Mouse (Mus musculus): ENCODE results near the gene Angptl4.
A peak's percentile ranks its signal among the peaks of the same experiment; 100 is the strongest.
"Not testable (repeated sequence)": the region's sequence is repeated elsewhere in the genome, so short reads cannot be mapped to it uniquely, and the experiment has no call there.

The Angptl4 gene

GRCm38 (mm10) chr17:33781124-33781977 is at the start of gene Angptl4:
TSS of gene Angptl4 (minus strand) at chr17:33781830.
- DNase-seq (ENCODE audit: low spot score in 2 of 2), result peak; percentile 62 to 65

- DNase-seq (ENCODE audit: low spot score in 2 of 2), result no peak
Observed at GRCm38 (mm10) chr17:33829561-33829960, 47.9 kb upstream of the Angptl4 start.

DNA sequence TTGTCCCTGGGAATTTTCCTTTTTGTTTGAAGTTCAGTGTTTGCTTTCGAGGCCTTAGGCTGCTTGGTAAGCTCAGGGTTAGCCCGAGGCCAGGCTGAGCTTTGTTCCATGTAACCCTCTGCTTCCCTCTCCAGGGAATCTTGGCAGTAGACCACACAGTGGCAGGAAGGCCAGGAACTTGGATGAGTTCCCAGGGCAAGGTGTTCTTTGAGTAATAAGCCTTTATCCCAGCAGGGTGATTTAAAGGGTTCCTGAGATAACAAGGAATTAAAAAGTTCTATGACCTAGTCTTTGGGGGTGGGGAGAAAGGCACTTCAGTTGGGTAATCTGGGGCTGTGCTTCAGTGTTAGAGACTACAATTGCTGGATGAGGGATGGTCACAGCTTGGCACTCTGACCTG is 47.3 kb upstream of the Angptl4 start:
- DNase-seq (ENCODE audit: low spot score in 2 of 2), result peak in 1 of 2 experiments; percentile 38

DNA sequence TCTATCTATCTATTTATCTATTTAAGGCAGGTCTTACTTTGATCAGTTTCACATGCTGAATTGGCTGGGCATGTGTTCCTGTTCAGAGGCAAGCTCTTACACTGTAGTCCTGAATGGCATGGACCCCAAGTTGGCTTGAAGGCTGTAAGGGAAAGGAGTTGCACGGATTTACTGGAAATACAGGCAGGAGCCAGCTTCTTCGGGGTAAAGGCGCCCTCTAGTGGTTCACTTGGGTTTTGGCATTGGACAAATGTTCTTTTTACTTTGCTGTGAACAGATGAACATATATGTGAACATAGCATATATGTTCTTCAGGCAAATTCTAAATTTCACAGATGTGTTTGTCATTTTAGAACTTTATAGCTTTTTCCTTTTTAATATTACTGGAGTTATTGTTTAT is 45.2 kb upstream of the Angptl4 start:
- peak; percentile 81 for DNase-seq (ENCODE audit: low spot score in 2 of 2)

- DNase-seq (ENCODE audit: low spot score in 2 of 2), result peak in 1 of 2 experiments; percentile 38
Observed at GRCm38 (mm10) chr17:33825462-33825861, 43.8 kb upstream of the Angptl4 start.

DNA sequence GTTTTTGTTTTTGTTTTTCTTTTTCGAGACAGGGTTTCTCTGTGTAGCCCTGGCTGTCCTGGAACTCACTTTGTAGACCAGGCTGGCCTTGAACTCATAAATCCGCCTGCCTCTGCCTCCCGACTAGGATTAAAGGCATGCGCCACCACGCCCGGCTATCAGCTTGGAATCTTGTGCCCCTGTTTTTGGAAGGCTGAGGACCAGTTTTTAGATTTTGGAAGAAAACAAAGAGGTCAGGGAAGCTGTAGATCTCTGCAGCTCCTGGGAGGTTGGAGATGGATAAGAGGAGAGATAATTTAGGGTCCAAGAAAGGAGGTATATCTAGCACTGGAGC is 43.3 kb upstream of the Angptl4 start:
- not testable (repeated sequence) for DNase-seq (ENCODE audit: low spot score in 2 of 2)

DNA sequence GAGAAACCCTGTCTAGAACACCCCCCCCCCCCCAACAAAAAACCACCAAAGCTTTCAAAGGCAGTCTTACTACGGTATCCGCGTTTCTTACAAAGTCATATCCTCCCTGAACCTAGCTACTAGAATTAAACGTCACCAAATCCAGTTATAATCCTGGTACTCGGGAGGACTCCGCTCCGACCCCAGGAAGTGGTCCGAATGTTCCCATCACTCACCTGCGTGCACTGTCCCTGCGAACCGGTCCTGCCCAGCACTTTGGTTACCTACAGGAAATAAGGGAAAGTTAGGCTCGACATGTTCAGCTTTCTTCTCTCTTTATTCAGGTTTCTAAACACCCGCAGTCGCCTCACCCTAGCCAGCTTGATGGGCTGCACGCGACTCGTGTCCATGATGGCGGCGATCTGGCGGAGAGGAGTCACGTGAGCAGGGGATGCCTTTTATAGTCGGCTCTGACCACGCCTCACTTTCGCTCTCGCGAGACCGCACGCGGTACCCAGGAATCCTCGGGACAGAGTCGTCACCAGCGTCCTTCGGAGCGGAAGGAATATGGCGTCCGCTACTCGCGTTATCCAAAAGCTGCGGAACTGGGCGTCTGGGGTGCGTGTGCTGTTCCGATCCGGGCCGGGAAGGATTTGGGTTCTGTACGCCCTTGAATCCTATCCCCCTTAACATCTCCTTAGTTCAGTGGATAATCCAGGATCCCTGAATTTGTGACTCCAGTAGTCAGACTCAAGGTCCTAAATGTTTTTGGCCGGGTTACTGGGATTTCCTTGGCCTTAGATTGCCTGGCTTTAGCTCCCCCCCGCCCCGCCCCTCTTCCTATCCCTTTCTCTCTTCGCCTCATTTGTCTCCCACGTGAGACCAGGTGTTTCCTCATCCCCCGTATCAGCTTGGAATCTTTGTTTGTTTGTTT is 42.7 kb upstream of the Angptl4 start, which contains the start of the genes Rps28 and Ndufa7:
Rps28 (minus strand) TSS at position 479 of the 913 bp plus-strand sequence.
Ndufa7 (plus strand) TSS at position 489 of the 913 bp plus-strand sequence.
- DNase-seq (ENCODE audit: low spot score in 2 of 2), result peak; percentile 99

GRCm38 (mm10) chr17:33823171-33823570 is 41.5 kb upstream of the Angptl4 start:
- DNase-seq (ENCODE audit: low spot score in 2 of 2), result not testable (repeated sequence)

DNA sequence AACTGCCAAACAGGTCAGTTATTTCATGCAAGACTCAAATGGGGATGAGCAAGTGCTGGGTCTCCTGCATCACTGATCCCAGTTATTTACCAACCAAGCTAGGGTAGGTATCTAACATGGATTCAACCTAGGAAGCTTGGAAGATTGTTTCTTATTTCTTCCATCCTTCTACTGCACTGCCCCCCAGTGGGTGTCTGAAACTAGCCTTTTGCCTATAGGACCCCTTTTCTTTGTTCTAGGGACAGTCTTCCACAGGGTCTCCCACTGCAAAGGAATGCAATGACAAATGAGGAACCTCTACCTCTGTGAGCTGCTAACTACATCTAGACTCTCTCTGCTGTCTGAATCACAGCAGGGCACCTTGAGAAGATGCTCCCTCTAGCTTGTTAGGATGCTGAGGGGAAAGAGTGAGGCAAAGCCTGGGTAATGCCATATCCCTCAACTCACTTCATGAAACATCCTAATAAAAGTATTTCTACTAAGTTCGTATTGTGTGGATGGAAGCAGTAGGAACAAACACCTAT is 40.9 kb upstream of the Angptl4 start:
- DNase-seq (ENCODE audit: low spot score in 2 of 2), result no peak

DNA sequence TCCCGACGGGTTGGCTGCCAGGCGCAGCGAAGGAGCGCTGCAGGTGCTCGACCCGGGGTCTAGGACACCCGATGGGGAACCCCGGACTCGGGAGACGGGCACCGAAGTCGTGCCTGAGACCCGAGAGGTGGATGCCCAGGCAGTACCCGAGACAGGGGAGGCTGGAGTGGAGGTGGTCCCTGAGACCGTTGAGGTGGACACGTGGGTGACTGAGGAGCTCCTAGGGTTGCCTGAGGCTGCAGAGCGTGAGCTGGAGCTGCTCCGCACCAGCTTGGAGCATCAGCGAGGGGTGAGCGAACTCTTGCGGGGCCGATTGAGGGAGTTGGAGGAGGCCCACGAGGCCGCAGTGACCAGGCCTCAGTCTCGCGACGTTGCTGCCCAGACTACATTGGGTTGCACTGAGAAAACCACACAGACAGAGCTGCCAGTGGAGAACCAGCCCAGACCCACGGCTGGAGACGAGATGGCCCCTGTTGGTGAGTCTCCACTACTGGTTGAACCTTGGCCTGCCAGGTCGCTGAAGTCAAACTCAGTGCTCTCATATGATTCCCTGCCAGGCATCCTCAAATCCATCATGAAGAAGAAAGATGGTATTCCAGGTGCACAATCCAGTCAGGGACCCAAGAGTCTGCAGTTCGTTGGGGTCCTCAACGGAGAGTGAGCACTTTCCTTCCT is 36.5 kb upstream of the Angptl4 start:
- peak; percentile 53 to 58 for DNase-seq (ENCODE audit: low spot score in 2 of 2)

DNA sequence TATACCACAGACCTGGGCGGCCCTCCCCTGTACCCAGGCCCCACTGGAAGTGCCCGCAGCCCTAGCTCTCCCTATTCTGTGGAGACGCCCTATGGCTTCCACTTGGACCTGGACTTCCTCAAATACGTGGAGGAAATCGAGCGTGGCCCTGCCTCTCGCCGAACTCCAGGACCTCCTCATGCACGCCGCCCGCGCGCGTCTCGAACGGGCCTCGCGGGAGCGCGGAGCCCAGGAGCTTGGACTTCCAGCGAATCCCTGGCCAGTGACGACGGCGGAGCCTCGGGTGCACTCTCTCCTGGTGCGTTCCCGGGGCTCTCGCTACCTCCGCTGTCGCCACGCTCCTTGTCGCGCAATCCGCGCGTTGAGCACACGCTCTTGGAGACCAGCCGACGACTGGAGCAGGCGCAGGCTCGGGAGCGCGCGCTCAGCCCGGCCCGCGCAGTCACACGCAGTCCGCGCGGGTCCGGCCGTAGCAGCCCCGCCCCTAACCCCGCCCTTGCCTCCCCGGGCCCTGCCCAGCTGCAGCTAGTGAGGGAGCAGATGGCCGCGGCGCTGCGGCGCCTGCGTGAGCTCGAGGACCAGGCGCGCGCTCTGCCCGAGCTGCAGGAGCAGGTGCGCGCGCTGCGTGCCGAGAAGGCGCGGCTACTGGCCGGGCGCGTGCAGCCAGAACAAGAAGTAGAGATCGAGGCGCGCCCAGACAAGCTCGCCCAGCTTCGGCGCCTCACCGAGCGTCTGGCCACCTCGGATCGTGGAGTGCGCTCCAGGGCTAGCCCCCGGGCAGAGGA is 35.7 kb upstream of the Angptl4 start:
- peak; percentile 95 to 96 for DNase-seq (ENCODE audit: low spot score in 2 of 2)

DNA sequence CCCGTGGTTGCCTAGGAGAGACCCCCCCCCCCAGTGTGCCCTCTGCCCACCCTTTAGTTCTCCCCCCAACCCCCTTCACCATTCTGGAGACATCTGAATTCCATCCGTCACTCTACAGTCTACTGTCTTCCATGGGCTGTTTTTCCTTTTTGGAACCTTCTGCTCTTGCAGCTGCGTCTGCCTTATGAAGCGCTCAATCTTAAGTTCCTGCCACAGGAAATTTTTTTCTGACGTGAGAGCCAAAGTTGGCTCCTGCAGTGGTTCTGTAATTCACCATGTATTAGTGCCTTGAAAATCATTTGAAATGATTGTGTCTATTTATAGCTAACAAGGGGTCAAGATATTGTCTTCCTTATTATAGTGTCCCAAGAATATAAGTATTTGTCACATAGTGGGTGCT is 35.0 kb upstream of the Angptl4 start:
- DNase-seq (ENCODE audit: low spot score in 2 of 2), result peak in 1 of 2 experiments; percentile 37

GRCm38 (mm10) chr17:33815399-33815798 is 33.8 kb upstream of the Angptl4 start:
- no peak for DNase-seq (ENCODE audit: low spot score in 2 of 2)

GRCm38 (mm10) chr17:33812990-33813389 is 31.4 kb upstream of the Angptl4 start:
- no peak for DNase-seq (ENCODE audit: low spot score in 2 of 2)

DNA sequence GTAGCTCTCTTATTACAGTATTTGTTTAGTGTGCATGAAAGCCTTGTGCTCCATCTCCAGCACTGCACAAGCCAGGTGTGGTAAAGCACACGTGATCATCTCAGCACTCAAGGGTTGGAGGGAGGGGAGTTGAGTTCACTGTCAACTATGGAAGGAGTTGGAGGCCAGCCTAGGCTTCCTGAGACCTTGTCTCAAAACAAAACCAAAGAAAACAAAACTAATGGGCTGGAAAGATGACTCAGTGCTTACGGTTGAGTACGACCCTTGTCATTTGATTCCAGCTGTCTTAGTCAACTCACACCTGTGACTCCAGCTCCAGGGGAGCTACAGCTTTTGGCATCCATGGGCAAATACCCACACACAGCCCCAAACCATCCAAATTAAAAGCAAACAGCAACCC is 30.8 kb upstream of the Angptl4 start:
- DNase-seq (ENCODE audit: low spot score in 2 of 2), result no peak

GRCm38 (mm10) chr17:33811142-33811516 is 29.5 kb upstream of the Angptl4 start:
- peak in 1 of 2 experiments; percentile 38 for DNase-seq (ENCODE audit: low spot score in 2 of 2)

- DNase-seq (ENCODE audit: low spot score in 2 of 2), result peak; percentile 97 to 98
Observed at GRCm38 (mm10) chr17:33810334-33811141, 28.9 kb upstream of the Angptl4 start, which contains the start of gene Kank3. TSS of gene Kank3 (plus strand) at chr17:33810519.

- DNase-seq (ENCODE audit: low spot score in 2 of 2), result no peak
Observed at GRCm38 (mm10) chr17:33808192-33808591, 26.6 kb upstream of the Angptl4 start.

GRCm38 (mm10) chr17:33807181-33807888 is 25.7 kb upstream of the Angptl4 start:
- DNase-seq (ENCODE audit: low spot score in 2 of 2), result no peak
